Mouse (Mus musculus) ES-Bruce4 (cell line): ENCODE results near the gene Trir. TPM values are rescaled to one million over a fixed set of nuclear protein-coding genes. Genes with fewer than 3 reads are reported as not detected.

Experiments
- H3K27ac ChIP-seq: 2 replicates; pipeline ENCODE4 v1.5.1; 2012; ENCODE audit warnings: low read length, inconsistent platforms; ENCODE audit not compliant: insufficient read depth
- H3K27me3 ChIP-seq: 2 replicates; pipeline ENCODE4 v1.6.1; 2012; ENCODE audit warnings: mild to moderate bottlenecking, low read length, inconsistent platforms; ENCODE audit not compliant: control insufficient read depth, poor library complexity, insufficient read depth, severe bottlenecking
- H3K36me3 ChIP-seq: 2 replicates; pipeline ENCODE4 v1.6.1; 2012; ENCODE audit warnings: inconsistent platforms, mild to moderate bottlenecking, low read length, moderate library complexity; ENCODE audit not compliant: control insufficient read depth, poor library complexity, insufficient read depth, severe bottlenecking
- H3K4me1 ChIP-seq: one replicate; pipeline ENCODE4 v1.8.1; 2011; ENCODE audit warnings: low read length; ENCODE audit not compliant: control insufficient read depth, insufficient read depth
- H3K4me3 ChIP-seq: 2 replicates; pipeline ENCODE4 v1.5.1; 2011; ENCODE audit warnings: low read depth, mild to moderate bottlenecking, low read length
- H3K9ac ChIP-seq: 2 replicates; pipeline ENCODE4 v1.6.1; 2012; ENCODE audit warnings: low read depth, mild to moderate bottlenecking, inconsistent platforms; ENCODE audit not compliant: poor library complexity, severe bottlenecking
- H3K9me3 ChIP-seq: replicated peaks from 2 replicates; pipeline ENCODE4 v1.6.1; 2012; ENCODE audit warnings: mild to moderate bottlenecking, low read length, inconsistent platforms; ENCODE audit not compliant: control insufficient read depth, poor library complexity, insufficient read depth, severe bottlenecking
- CTCF ChIP-seq: IDR thresholded peaks from one replicate; pipeline ENCODE4 v1.8.1; 2011; ENCODE audit warnings: low read depth, low read length
- EP300 ChIP-seq: IDR thresholded peaks from 2 replicates; pipeline ENCODE4 v1.6.1; 2011; ENCODE audit warnings: low read depth, low read length; ENCODE audit not compliant: insufficient read depth
- POLR2A ChIP-seq: IDR thresholded peaks from one replicate; pipeline ENCODE4 v1.8.1; 2011; ENCODE audit warnings: low read length; ENCODE audit not compliant: insufficient read depth
- polyA plus RNA-seq: library from polyadenylated mRNA; stranded (reverse); fragments of >200 nt; gene quantifications from 2 replicates; pipeline ENCODE4 v1.2.4, GENCODE M21; 2011; ENCODE audit warnings: low read depth; ENCODE audit not compliant: missing spikeins, insufficient read depth, insufficient read length

The Trir gene
- polyA plus RNA-seq, 1 experiment, result 82.4 TPM

DNA sequence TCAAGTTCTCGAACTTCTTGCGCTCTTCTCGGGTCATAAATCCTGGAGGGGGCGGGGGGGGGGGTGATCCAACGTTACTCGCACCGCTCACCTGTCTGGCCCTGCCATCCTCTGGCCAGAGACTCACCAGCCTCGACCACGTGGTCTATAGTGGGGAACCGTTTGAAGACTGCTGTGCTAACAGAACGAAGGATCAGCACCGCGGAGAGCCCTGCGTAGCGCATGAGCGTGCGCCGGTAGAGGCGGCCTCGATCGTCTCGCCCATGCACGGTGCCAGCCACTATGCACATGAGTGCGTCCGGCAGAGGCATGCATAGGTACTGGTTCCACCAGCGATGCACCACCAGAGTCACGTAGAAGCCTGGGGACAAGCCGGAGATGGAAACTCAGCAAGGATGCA is 15.4 kb upstream of the Trir start:
- peaks cover 2% of the 10 kb centered on the region; the same call in 1 of the 2 replicates for H3K27me3 ChIP-seq

DNA sequence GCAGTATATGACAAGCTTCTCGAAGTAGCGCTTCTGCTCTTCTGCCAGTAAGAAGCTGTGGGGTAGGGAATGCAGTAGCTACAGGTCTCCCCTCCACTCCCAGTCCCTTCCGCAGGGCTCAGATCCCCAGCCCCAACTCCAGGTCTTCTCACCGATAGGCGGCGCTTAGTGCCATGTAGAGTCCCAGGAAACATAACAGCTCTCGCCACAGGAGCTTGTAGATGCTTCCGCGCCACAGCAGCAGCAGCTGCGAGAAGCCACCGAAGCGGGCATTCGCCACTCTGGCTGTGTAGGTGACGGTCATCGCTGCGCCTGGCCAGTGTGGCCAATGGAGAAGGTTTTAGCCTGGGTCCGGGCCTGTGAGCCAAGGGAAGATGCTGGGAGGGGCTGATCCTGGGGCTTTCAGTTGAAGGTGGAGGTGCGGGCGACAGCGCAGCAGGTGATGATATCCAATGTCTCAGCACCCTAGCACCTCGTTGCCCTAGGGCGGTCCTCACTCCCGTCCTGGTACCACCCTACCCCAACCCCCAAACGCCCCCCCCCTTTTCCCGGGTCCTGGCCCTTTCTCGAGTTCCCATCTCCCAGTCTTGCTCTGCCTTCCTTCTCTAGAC is 13.3 kb upstream of the Trir start:
- peak overlapping the region; percentile 58 for H3K9ac ChIP-seq
- peaks cover 2% of the 10 kb centered on the region; the same call in 1 of the 2 replicates for H3K27me3 ChIP-seq
- no peak for TF ChIP-seq POLR2A
- no peak for TF ChIP-seq EP300
- peak; percentile 85 for TF ChIP-seq CTCF
- H3K4me3 ChIP-seq, result peak overlapping the region; percentile 57
- H3K9me3 ChIP-seq, result no peaks in the 10 kb centered on the region
- H3K36me3 ChIP-seq, result peaks cover 8% of the 10 kb centered on the region
- no peak overlapping the region for H3K27ac ChIP-seq
- H3K4me1 ChIP-seq, result peaks cover 2% of the 10 kb centered on the region

More for the DNA sequence above, 15.4 kb upstream of the Trir start:
- no peak overlapping the region for H3K4me3 ChIP-seq
- no peaks in the 10 kb centered on the region for H3K9me3 ChIP-seq
- no peak overlapping the region for H3K27ac ChIP-seq
- peaks cover 2% of the 10 kb centered on the region for H3K4me1 ChIP-seq
- TF ChIP-seq CTCF, result no peak
- TF ChIP-seq EP300, result no peak
- TF ChIP-seq POLR2A, result no peak
- H3K36me3 ChIP-seq, result no peaks in the 10 kb centered on the region
- H3K9ac ChIP-seq, result no peak overlapping the region

DNA sequence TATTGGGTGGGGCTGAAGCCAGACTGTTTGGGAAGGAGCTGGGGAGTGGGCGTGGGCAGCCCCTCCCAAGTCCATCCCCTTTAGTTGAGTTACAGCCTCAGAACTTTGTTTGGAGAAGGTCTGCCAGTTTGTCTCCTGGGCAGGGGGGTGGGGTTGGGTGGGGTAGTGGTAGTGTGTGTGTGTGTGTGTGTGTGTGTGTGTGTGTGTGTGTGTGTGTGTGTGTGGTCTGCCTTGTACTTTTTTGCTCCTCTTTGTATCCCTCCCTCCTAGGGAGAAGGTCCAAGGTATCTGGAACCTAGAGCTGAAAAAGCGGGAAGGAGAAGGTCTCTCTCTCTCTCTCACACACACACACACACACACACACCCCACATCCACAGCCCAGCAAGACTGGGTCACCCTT is 12.2 kb upstream of the Trir start, which contains the start of gene Best2:
TSS of gene Best2 (minus strand) at position 101 of the 400 bp plus-strand sequence.
- no peak for TF ChIP-seq CTCF
- no peak for TF ChIP-seq POLR2A
- no peak for TF ChIP-seq EP300
- peak within 1 kb of the TSS; percentile 58 for H3K9ac ChIP-seq
- peaks cover 1% of the 10 kb centered on the region for H3K4me1 ChIP-seq
- H3K27me3 ChIP-seq, result peaks cover 2% of the 10 kb centered on the region; the same call in 1 of the 2 replicates
- H3K27ac ChIP-seq, result no peak within 1 kb of the TSS
- no peaks in the 10 kb centered on the region for H3K9me3 ChIP-seq
- peak within 1 kb of the TSS; percentile 57 for H3K4me3 ChIP-seq
- H3K36me3 ChIP-seq, result peaks cover 19% of the 10 kb centered on the region

DNA sequence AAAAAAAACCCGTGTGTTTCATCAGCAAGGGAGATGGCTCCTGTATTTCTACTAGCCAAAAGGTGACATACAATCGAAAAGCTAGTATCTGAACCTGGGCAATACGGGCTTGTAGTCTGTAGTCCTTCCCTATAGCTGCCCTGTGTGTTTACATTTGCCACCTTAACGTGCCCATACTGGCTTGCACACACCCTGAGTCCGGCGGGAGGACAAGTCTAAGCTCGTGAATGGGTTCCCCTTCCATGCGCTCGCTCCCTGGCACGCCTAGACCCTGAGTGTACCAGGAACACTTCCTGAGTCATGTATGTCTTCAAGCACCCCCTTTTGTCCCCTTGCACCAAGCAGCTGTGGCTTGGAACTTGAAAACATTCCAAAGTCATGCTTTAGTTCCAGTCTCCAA is 9.9 kb upstream of the Trir start:
- Histone ChIP-seq H3K36me3 (peaks cover 38% of the 10 kb centered on the region), H3K27me3 (no peaks in the 10 kb centered on the region), H3K9me3 (no peaks in the 10 kb centered on the region), H3K27ac (peak overlapping the region; percentile 41), H3K4me1 (no peaks in the 10 kb centered on the region), H3K9ac (no peak overlapping the region), H3K4me3 (no peak overlapping the region)
- no peak for TF ChIP-seq EP300
- no peak for TF ChIP-seq CTCF
- TF ChIP-seq POLR2A, result no peak

DNA sequence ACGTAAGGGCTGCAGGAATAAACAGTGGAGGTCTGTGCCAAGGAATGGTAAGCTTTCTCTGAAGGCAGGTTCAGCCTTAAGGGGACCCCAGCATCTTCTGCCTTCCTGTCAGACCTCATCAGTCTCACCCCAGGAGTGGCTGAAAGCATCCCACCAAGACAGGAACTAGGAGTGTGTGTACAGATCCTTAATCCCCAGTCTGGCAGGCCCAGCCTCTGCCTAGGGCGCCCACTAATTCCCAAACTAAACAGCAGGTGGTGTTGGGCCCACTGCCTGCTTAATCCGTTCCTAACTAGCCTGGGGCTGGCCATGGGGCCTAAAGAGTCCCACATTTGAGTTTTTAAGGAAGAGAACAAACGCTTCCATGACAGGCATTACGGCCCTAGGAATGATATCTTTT is 9.4 kb upstream of the Trir start:
- no peaks in the 10 kb centered on the region for H3K4me1 ChIP-seq
- H3K36me3 ChIP-seq, result peaks cover 42% of the 10 kb centered on the region
- no peaks in the 10 kb centered on the region for H3K9me3 ChIP-seq
- H3K4me3 ChIP-seq, result no peak overlapping the region
- H3K27ac ChIP-seq, result peak overlapping the region; percentile 0; the same call in 1 of the 2 replicates
- no peak overlapping the region for H3K9ac ChIP-seq
- no peaks in the 10 kb centered on the region for H3K27me3 ChIP-seq
- TF ChIP-seq CTCF (no peak), POLR2A (no peak), EP300 (no peak)

DNA sequence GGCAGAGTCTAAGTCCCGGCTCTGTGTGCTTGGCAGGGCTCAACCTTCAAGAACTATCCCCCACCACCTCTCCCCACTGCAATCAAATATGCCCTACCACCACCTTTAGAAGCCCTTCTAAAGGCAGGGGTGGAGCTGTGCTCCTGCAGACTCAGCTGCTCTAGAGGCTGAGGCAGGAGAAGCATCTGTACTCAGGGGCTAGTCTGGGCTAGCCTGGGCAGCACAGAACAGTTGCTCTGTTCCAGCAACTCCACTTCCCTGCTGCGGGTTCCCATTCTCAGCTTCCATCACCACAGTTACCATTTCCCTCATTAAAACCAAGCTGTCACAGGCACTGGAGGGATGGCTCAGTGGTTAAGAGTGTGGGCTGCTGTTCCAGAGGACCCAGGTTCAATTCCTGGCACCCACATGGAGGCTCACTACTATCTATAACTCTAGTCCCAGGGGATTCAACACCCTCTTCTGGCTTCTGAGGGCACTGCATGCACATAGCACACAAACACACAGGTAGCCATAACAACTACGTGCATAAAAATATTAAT is 5.0 kb upstream of the Trir start:
- H3K27ac ChIP-seq, result peak overlapping the region; percentile 85
- TF ChIP-seq EP300 (peak; percentile 94), POLR2A (no peak)
- H3K36me3 ChIP-seq, result peaks cover 61% of the 10 kb centered on the region
- H3K4me1 ChIP-seq, result no peaks in the 10 kb centered on the region
- H3K9ac ChIP-seq, result peak overlapping the region; percentile 61
- H3K4me3 ChIP-seq, result no peak overlapping the region
- H3K9me3 ChIP-seq, result no peaks in the 10 kb centered on the region
- no peaks in the 10 kb centered on the region for H3K27me3 ChIP-seq
